Mouse (Mus musculus) midbrain, postnatal 0 days (tissue): ENCODE measurements around the gene Dnah17. TPM values are rescaled to one million over a fixed set of nuclear protein-coding genes. Genes with fewer than 3 reads are reported as not detected.

Experiments
- ATAC-seq: fragments of 200-750 bp; cut with Nextera tagmentation; 2 replicates; pipeline ENCODE4 v1.8.0; 2017; ENCODE audit warnings: moderate number of reproducible peaks, mild to moderate bottlenecking, moderate TSS enrichment, moderate library complexity; ENCODE audit not compliant: low FRiP score
- DNase-seq: peaks from one replicate; pipeline ENCODE4 v3.0.0-alpha.2; 2015; ENCODE audit warnings: low spot score
- H3K27ac ChIP-seq: fragments of 300-500 bp; sonication (generic); 2 replicates; pipeline ENCODE4 v1.5.1; 2014; ENCODE audit warnings: low read depth, mild to moderate bottlenecking, low read length, mixed read lengths
- H3K27me3 ChIP-seq: fragments of 300-500 bp; sonication (generic); 2 replicates; pipeline ENCODE4 v1.6.1; 2014; ENCODE audit warnings: low read length, control low read depth, mixed read lengths; ENCODE audit not compliant: insufficient read depth
- H3K36me3 ChIP-seq: fragments of 300-500 bp; sonication (generic); 2 replicates; pipeline ENCODE4 v1.6.1; 2014; ENCODE audit warnings: low read length, control low read depth, mixed read lengths; ENCODE audit not compliant: insufficient read depth
- H3K4me1 ChIP-seq: fragments of 300-500 bp; sonication (generic); 2 replicates; pipeline ENCODE4 v1.6.1; 2014; ENCODE audit warnings: mild to moderate bottlenecking, control low read depth, antibody characterized with exemption, low read length, mixed read lengths; ENCODE audit not compliant: insufficient read depth
- H3K4me2 ChIP-seq: fragments of 300-500 bp; sonication (generic); 2 replicates; pipeline ENCODE4 v1.6.1; 2014; ENCODE audit warnings: low read depth, mild to moderate bottlenecking, low read length, mixed read lengths; ENCODE audit not compliant: poor library complexity, severe bottlenecking
- H3K4me3 ChIP-seq: fragments of 300-500 bp; sonication (generic); 2 replicates; pipeline ENCODE4 v1.5.1; 2014; ENCODE audit warnings: low read depth, mild to moderate bottlenecking, low read length, moderate library complexity
- H3K9ac ChIP-seq: fragments of 300-500 bp; sonication (generic); replicated peaks from 2 replicates; pipeline ENCODE4 v1.6.1; 2014; ENCODE audit warnings: mild to moderate bottlenecking, low read length, moderate library complexity, mixed read lengths; ENCODE audit not compliant: poor library complexity, severe bottlenecking
- H3K9me3 ChIP-seq: fragments of 300-500 bp; sonication (generic); 2 replicates; pipeline ENCODE4 v1.6.1; 2016; ENCODE audit warnings: low read length, control low read depth
- CTCF ChIP-seq: IDR thresholded peaks from 2 replicates; pipeline ENCODE4 v1.5.1; 2016; ENCODE audit warnings: antibody characterized with exemption, mild to moderate bottlenecking
- WGBS: fragments of 180-500 bp; shearing (Covaris S2); extraction: QIAGEN DNeasy Blood & Tissue Kit; methylation state at CpG from one replicate; pipeline ENCODE4 v1.1.7; 2014; 5-methylcytosine and 5-hydroxymethylcytosine counted together
- polyA plus RNA-seq: library from polyadenylated mRNA; unstranded; fragments of >200 nt; fragmentation: Nextera tagmentation; extraction: Ambion mirVana; gene quantifications from 2 replicates; pipeline ENCODE4 v1.2.1, GENCODE M21; 2015
- total RNA-seq: library from RNA; depleted of rRNA; stranded (reverse); fragments of >200 nt; gene quantifications from 2 replicates; pipeline ENCODE4 v1.2.3, GENCODE M21; 2014

The Dnah17 gene
- total and polyA plus RNA-seq, 2 experiments from 2014 or later: 0.05 to 0.20 TPM

DNA sequence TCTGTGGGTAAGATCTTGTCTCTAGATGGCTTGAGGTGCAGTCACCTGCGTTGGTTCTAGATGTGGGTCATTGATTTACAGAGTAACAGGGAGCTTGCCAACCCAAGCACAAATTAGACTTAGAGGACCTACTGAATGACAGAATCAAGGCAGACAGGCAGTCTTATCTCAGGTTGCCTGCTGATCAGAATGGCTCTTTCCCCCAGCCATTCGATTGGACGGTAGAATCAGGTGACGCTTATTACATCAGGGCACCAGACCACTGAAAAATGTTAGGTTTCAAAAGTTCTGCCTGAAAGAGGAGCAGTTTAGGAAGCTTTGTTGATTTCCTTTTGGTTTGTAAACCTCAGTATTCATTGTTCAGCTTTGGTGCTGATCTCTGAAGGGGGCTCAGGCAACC is 142.5 kb downstream of the Dnah17 start:
- DNase-seq: no peak
- Histone ChIP-seq H3K36me3 (no peaks in the 10 kb centered on the region), H3K27ac (no peak overlapping the region), H3K9ac (peak overlapping the region; percentile 88; the same call in 1 of the 2 replicates), H3K4me3 (peak overlapping the region; percentile 100), H3K9me3 (no peaks in the 10 kb centered on the region), H3K27me3 (no peaks in the 10 kb centered on the region), H3K4me2 (peak overlapping the region; percentile 81), H3K4me1 (peaks cover 18% of the 10 kb centered on the region)
- 74% methylated on average over 4 of the region's 4 CpGs for WGBS
- no peak for TF ChIP-seq CTCF
- ATAC-seq: no peak

DNA sequence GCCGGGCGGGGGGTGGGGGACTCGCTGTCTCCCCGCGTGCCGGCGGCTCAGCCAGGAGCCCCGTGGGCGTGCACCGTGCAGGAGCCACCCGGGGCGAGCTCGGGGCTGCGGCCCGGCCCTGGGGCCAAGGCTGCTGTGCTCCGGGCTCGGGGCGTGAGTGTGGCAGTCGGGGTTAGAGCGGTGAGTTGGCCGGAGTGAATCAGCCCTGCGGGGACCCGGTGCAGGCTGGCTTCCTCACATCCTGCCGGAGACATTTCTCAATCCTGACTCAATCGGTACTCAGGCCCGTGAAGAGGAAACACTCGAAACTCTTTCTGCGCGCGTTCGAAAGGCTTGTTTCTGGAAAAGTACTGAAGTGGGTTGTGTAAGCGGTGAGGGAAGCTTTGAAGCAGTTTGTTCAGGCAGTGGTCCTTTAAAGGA is 143.4 kb downstream of the Dnah17 start:
- DNase-seq: no peak
- under 1% methylated on average over 19 of the region's 32 CpGs for WGBS

DNA sequence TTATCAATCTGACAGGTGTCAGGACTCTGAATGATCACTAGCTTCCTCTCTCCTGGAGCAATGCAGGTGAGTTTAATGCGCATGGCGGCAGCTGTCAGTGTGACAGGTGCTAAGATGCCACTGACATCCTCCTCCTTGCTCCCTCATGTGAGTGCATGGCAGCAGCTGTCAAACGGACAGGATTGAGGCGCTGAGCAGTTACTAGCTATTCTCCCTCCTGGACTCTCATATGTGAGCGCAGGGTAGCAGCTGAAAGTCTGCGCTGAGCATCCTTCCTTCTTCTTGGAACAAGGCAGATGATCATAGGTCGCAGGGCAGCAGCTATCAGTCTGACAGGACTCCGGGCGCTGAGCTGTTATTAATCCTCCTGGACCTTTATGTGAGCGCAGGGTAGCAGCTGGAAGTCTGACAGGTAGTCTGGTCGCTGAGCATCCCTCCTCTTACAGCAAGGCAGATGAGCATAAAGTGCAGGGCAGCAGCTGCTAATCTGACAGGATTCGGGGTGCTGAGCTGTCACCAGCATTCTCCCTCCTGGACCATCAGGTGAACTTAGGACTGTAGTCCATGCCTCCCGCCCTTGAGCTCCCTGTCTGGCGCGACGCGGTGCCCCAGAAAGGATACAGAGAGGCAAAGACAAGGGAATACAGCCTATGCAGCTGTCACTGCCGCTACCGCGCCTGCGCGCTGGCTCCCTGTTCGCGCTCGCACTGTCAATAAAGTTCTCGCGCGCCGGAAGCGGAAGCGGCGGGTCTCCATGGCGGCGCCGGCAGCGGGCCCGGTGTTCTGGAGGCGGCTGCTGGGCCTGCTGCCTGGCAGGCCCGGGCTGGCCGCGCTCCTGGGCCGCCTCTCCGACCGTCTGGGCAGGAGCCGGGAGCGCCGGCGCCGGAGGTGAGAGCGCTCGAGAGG is 144.1 kb downstream of the Dnah17 start, which contains the start of gene Pgs1:
TSS of gene Pgs1 (plus strand) at position 167 of the 906 bp plus-strand sequence.
- Histone ChIP-seq H3K9me3 (no peaks in the 10 kb centered on the region), H3K27me3 (no peaks in the 10 kb centered on the region), H3K27ac (peak within 1 kb of the TSS; percentile 90), H3K4me2 (peak within 1 kb of the TSS; percentile 81), H3K4me1 (peaks cover 17% of the 10 kb centered on the region), H3K9ac (peak within 1 kb of the TSS; percentile 88), H3K4me3 (peak within 1 kb of the TSS; percentile 100), H3K36me3 (no peaks in the 10 kb centered on the region)
- ATAC-seq: peak; percentile 89
- 5% methylated on average over 51 of the region's 51 CpGs for WGBS
- DNase-seq: peak; percentile 95
- no peak for TF ChIP-seq CTCF

More for the DNA sequence above, 143.4 kb downstream of the Dnah17 start:
- Histone ChIP-seq H3K9me3 (no peaks in the 10 kb centered on the region), H3K36me3 (no peaks in the 10 kb centered on the region), H3K27ac (peak overlapping the region; percentile 90), H3K27me3 (no peaks in the 10 kb centered on the region), H3K4me1 (peaks cover 18% of the 10 kb centered on the region), H3K4me3 (peak overlapping the region; percentile 100), H3K9ac (peak overlapping the region; percentile 88), H3K4me2 (peak overlapping the region; percentile 81)
- peak; percentile 68; the same call in 1 of the 2 replicates for ATAC-seq
- TF ChIP-seq CTCF: no peak

DNA sequence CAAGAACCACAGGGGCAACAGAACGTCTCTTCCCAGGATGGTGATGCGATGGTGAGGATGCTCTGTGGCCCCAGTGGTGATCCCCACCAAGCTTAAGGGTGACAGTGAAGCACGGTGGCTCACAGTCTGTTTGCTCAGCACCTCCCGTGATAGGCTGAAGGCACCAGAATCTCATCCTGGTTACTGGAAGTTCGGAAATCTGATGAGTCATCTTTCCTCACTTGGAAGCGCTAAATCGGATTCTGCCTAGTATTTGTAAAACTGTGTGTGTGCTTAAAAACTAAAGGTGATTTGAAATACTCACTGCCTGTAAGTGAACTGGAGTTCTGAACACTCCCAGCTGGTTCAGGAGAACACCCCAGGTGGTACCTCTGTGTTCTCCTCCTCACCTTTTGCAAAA is 146.7 kb downstream of the Dnah17 start:
- ATAC-seq (no peak), DNase-seq (no peak)
- 72% methylated on average over 7 of the region's 7 CpGs for WGBS
- no peaks in the 10 kb centered on the region for H3K9me3 ChIP-seq
- no peak overlapping the region for H3K27ac ChIP-seq
- no peaks in the 10 kb centered on the region for H3K36me3 ChIP-seq
- no peaks in the 10 kb centered on the region for H3K27me3 ChIP-seq
- no peak overlapping the region for H3K9ac ChIP-seq
- TF ChIP-seq CTCF: no peak
- H3K4me1 ChIP-seq: peaks cover 15% of the 10 kb centered on the region
- no peak overlapping the region for H3K4me3 ChIP-seq
- no peak overlapping the region for H3K4me2 ChIP-seq

DNA sequence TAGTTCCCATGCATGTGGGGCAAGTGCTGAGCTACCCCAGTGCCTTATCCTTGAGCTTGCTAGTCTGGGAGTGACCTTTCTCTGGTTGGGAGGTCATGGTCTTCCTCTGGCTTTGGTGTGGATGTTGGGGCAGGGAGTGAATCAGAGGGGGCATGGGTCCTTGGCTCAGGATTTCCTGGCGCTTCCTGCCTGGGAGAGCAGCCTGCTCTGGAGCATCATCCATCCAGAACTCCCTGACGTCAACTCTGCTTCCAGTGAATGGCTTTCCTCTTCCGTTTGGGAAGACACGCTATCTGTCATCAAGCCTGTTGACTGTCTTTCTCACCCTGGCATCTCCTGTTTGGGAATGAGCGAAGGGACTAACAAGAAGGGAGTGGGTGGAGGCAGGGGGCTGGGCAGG is 148.0 kb downstream of the Dnah17 start:
- Histone ChIP-seq H3K4me3 (no peak overlapping the region), H3K36me3 (no peaks in the 10 kb centered on the region)
- 78% methylated on average over 5 of the region's 5 CpGs for WGBS

DNA sequence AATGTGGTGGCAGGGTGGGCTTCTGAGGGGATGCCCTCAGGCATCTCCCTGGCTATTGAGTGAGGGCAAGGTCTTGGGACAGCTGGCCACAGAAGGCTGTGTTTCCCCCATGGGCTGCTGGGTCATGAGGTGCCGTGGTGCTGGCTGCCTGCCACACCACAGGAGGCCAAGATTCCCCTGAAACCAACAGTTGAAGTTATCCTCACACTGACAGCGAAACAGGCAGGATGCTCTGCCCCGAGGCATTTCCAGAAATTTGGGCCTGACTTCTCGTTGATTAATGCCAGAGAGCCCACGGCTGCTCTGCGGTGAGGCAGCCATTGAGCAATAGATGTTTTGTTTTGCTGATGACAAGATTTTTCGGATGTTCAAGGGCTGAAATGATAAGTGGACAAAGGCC is 151.0 kb downstream of the Dnah17 start:
- Histone ChIP-seq H3K36me3 (no peaks in the 10 kb centered on the region), H3K9me3 (no peaks in the 10 kb centered on the region), H3K27me3 (no peaks in the 10 kb centered on the region), H3K27ac (no peak overlapping the region), H3K4me2 (no peak overlapping the region), H3K9ac (no peak overlapping the region), H3K4me1 (no peaks in the 10 kb centered on the region), H3K4me3 (no peak overlapping the region)
- DNase-seq (no peak), ATAC-seq (no peak)
- 76% methylated on average over 7 of the region's 7 CpGs for WGBS
- TF ChIP-seq CTCF: no peak

More for the DNA sequence above, 148.0 kb downstream of the Dnah17 start:
- DNase-seq (no peak), ATAC-seq (no peak)
- no peaks in the 10 kb centered on the region for H3K9me3 ChIP-seq
- no peak overlapping the region for H3K9ac ChIP-seq
- H3K4me1 ChIP-seq: peaks cover 4% of the 10 kb centered on the region; the same call in 1 of the 2 replicates
- no peak for TF ChIP-seq CTCF
- no peak overlapping the region for H3K27ac ChIP-seq
- no peaks in the 10 kb centered on the region for H3K27me3 ChIP-seq
- H3K4me2 ChIP-seq: no peak overlapping the region
